Mouse (Mus musculus) embryonic facial prominence, embryonic 14.5 days (tissue): ENCODE data around the gene Serpinb7. TPM values are rescaled to one million over a fixed set of nuclear protein-coding genes. Genes with fewer than 3 reads are reported as not detected.

Source experiments
- polyA plus RNA-seq: library from polyadenylated mRNA; unstranded; fragments of >200 nt; fragmentation: Nextera tagmentation; extraction: Ambion mirVana; gene quantifications from 2 replicates; pipeline ENCODE4 v1.2.1, GENCODE M21; 2014

Gene Serpinb7
- polyA plus RNA-seq, 1 experiment from 2014 or later: 9.1 TPM

Other genes with a start within 250 kb of the Serpinb7 start
- gene Serpinb3b, start 121.3 kb upstream of the Serpinb7 start, polyA plus RNA-seq: 0.87 and 2.3 TPM in 2 replicates
- 2.0 and 4.5 TPM in 2 replicates for gene Serpinb3c, start 121.3 kb upstream of the Serpinb7 start, polyA plus RNA-seq
- gene Serpinb11, start 38.5 kb upstream of the Serpinb7 start, polyA plus RNA-seq: 4.2 and 11.9 TPM in 2 replicates
- 2.2 and 3.2 TPM in 2 replicates for gene Serpinb2, start 111.8 kb downstream of the Serpinb7 start, polyA plus RNA-seq
- 8.1 and 8.8 TPM in 2 replicates for gene Serpinb8, start 190.4 kb downstream of the Serpinb7 start, polyA plus RNA-seq